Mouse (Mus musculus) liver, postnatal 0 days (tissue): ENCODE data around the gene Slc22a14.

Experiments used
- CTCF ChIP-seq: sonication (generic); IDR thresholded peaks from 2 replicates; pipeline ENCODE4 v1.5.1; 2016; ENCODE audit warnings: antibody characterized with exemption, low read depth
- EP300 ChIP-seq: IDR thresholded peaks from 2 replicates; pipeline ENCODE4 v1.6.1; 2016; ENCODE audit warnings: antibody characterized with exemption, low read depth, mild to moderate bottlenecking

- no peak for TF ChIP-seq CTCF
- no peak for TF ChIP-seq EP300
Observed at GRCm38 (mm10) chr9:119212996-119213395, 152.4 kb downstream of the Slc22a14 start.
